Mouse (Mus musculus): ENCODE results near the gene Angptl8.

DNA sequence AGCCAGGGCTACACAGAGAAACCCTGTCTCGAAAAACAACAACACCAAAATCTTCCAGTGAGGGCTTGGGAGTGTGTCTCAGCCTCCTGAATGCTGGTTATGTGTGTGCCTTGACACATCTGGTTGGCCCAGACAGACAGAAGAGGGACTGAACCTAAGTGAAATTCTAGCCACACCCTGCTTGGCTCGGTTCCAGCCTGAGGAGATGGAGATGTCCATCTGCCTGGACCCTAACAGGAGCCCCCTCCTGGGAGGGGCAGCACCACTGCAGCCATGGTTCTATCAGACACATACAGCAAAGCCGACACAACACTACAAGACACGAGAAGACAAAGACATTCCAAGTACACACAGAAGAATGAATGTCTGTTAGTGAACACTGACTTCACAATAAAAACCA, 17.2 kb upstream of the Angptl8 start:
- no peak for TF ChIP-seq ZNF384 (IDR thresholded peaks at IDR 0.05; ENCODE audit: low read depth, low read length)
- TF ChIP-seq MAFK (IDR thresholded peaks at IDR 0.05; ENCODE audit: insufficient read depth, low read depth, low read length), result no peak
- no peak for TF ChIP-seq HCFC1 (IDR thresholded peaks at IDR 0.05; ENCODE audit: borderline replicate concordance, insufficient read depth, low read length)
- TF ChIP-seq ZC3H11A (IDR thresholded peaks at IDR 0.05; ENCODE audit: borderline replicate concordance, low read depth, low read length), result no peak

All from ES-E14 (cell line).